Mouse (Mus musculus): ENCODE results near the gene Gm37240. TPM values are rescaled to one million over a fixed set of nuclear protein-coding genes. Genes with fewer than 3 reads are reported as not detected.

Gm37240 gene
- polyA plus RNA-seq, 1 experiment from 2014 or later = 0.82 TPM

DNA sequence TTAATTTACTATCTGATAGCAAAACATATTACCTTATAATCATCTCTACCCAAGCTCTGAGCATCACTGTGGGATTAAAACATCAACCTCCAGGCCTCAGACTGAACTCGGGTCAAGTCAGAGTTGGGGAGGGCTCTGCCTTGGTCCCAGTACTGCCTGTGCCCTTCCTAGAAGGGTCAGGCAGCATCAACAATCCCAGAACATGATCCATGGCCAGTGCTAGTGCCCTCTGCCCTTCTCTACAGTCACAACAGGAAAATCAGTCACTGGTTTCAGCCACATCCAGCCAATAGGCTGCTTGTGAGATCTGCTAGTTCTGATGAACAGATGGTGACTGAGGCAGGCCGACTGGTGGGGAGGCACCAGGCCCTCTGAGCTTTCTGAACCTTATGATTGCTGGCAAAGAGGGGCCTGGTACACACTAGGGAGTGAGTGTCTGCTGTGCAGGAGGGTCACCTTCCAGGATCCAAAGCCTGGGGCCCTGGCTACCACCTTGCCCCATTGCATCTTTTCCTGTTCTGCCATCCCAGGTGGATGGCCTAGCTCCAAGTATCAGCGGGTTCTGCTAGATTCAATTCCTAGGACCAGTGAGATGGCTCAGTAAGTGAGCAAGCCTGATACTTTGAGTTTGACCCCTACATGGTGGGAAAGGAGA, 401.7 kb downstream of the Gm37240 start:
- no peaks in the 10 kb centered on the region for H3K36me3 ChIP-seq (ENCODE audit: control insufficient read depth, insufficient read depth, low read length)
- no peaks in the 10 kb centered on the region for H3K27me3 ChIP-seq (ENCODE audit: control insufficient read depth, insufficient read depth, low read length)
- WGBS = 55% methylated on average over 3 of the region's 3 CpGs
- H3K4me2 ChIP-seq (ENCODE audit: low read depth) = no peak overlapping the region
- no peak overlapping the region for H3K27ac ChIP-seq (ENCODE audit: low read depth, low read length)
- H3K4me1 ChIP-seq (ENCODE audit: control insufficient read depth, insufficient read depth, low read length) = no peaks in the 10 kb centered on the region; the same call in 1 of the 2 replicates
- ATAC-seq (ENCODE audit: insufficient read depth, low FRiP score, low TSS enrichment) (no peak), DNase-seq (ENCODE audit: low spot score) (no peak)
- no peaks in the 10 kb centered on the region for H3K9me3 ChIP-seq (ENCODE audit: control insufficient read depth, low read length)
- H3K4me3 ChIP-seq (ENCODE audit: low read depth, low read length) = no peak overlapping the region
- no peak overlapping the region for H3K9ac ChIP-seq (ENCODE audit: low read length)

DNA sequence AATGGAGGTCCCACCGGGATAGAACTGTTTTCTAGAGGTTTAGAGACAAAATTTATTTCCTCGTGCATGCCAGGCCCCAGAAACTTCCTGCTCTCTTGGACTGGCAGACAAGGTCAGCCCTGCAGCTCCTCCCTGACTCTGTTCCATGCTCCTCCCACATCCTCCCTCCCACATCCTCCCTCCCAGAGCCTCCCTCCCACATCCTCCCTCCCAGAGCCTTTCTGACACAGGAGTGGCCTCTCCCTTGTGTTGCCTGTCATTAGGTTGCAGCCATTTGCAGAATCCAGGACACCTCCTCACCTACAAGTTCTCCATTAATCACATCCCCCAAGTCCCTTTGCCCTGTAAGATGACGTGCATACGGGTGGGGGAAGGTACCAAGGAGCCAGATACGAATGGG, 404.7 kb downstream of the Gm37240 start:
- no peaks in the 10 kb centered on the region for H3K27me3 ChIP-seq (ENCODE audit: control insufficient read depth, insufficient read depth, low read length)
- DNase-seq (ENCODE audit: low spot score) (no peak), ATAC-seq (ENCODE audit: insufficient read depth, low FRiP score, low TSS enrichment) (no peak)
- no peak overlapping the region for H3K4me2 ChIP-seq (ENCODE audit: low read depth)
- H3K4me3 ChIP-seq (ENCODE audit: low read depth, low read length) = no peak overlapping the region
- WGBS = 59% methylated on average over 5 of the region's 5 CpGs
- H3K4me1 ChIP-seq (ENCODE audit: control insufficient read depth, insufficient read depth, low read length) = no peaks in the 10 kb centered on the region; the same call in 1 of the 2 replicates
- H3K36me3 ChIP-seq (ENCODE audit: control insufficient read depth, insufficient read depth, low read length) = no peaks in the 10 kb centered on the region
- H3K27ac ChIP-seq (ENCODE audit: low read depth, low read length) = no peak overlapping the region
- H3K9ac ChIP-seq (ENCODE audit: low read length) = no peak overlapping the region
- H3K9me3 ChIP-seq (ENCODE audit: control insufficient read depth, low read length) = no peaks in the 10 kb centered on the region

GRCm38 (mm10) chr3:85480638-85481037, 406.7 kb downstream of the Gm37240 start:
- no peak overlapping the region for H3K9ac ChIP-seq (ENCODE audit: low read length)
- no peaks in the 10 kb centered on the region; the same call in 1 of the 2 replicates for H3K4me1 ChIP-seq (ENCODE audit: control insufficient read depth, insufficient read depth, low read length)
- no peak overlapping the region for H3K4me2 ChIP-seq (ENCODE audit: low read depth)
- H3K27ac ChIP-seq (ENCODE audit: low read depth, low read length) = no peak overlapping the region
- no peaks in the 10 kb centered on the region for H3K27me3 ChIP-seq (ENCODE audit: control insufficient read depth, insufficient read depth, low read length)
- no peak overlapping the region for H3K4me3 ChIP-seq (ENCODE audit: low read depth, low read length)
- H3K9me3 ChIP-seq (ENCODE audit: control insufficient read depth, low read length) = no peaks in the 10 kb centered on the region
- ATAC-seq (ENCODE audit: insufficient read depth, low FRiP score, low TSS enrichment) = no peak
- no peaks in the 10 kb centered on the region for H3K36me3 ChIP-seq (ENCODE audit: control insufficient read depth, insufficient read depth, low read length)
- 97% methylated on average over 1 of the region's 1 CpGs for WGBS
- DNase-seq (ENCODE audit: low spot score) = no peak

DNA sequence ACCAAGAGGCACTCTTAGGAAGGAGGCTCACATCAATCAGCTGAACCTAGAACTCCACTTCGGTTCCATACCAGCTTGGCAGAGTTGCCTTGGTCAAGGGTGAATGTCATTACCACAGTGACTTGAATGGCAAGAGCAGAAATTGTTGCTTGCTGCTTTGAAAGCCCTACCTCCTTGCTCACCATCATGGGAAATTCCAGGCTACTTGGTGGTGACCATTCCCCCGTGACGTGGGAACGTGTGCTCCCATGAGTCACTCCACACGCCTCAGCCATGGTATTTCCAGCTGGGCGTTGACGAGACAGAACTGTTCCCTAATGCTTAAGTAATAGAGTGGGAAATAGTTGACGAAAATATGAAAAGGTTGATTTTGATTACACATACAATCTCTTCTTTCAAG, 408.6 kb downstream of the Gm37240 start:
- Histone ChIP-seq H3K27me3 (ENCODE audit: control insufficient read depth, insufficient read depth, low read length) (no peaks in the 10 kb centered on the region), H3K4me1 (ENCODE audit: control insufficient read depth, insufficient read depth, low read length) (no peaks in the 10 kb centered on the region), H3K9me3 (ENCODE audit: control insufficient read depth, low read length) (no peaks in the 10 kb centered on the region), H3K4me3 (ENCODE audit: low read depth, low read length) (no peak overlapping the region), H3K9ac (ENCODE audit: low read length) (no peak overlapping the region), H3K27ac (ENCODE audit: low read depth, low read length) (no peak overlapping the region), H3K36me3 (ENCODE audit: control insufficient read depth, insufficient read depth, low read length) (no peaks in the 10 kb centered on the region), H3K4me2 (ENCODE audit: low read depth) (no peak overlapping the region)
- no peak for DNase-seq (ENCODE audit: low spot score)
- WGBS = 91% methylated on average over 8 of the region's 8 CpGs
- ATAC-seq (ENCODE audit: insufficient read depth, low FRiP score, low TSS enrichment) = no peak

GRCm38 (mm10) chr3:85469711-85470110, 417.6 kb downstream of the Gm37240 start:
- Histone ChIP-seq H3K36me3 (ENCODE audit: control insufficient read depth, insufficient read depth, low read length) (no peaks in the 10 kb centered on the region), H3K4me3 (ENCODE audit: low read depth, low read length) (no peak overlapping the region), H3K27ac (ENCODE audit: low read depth, low read length) (no peak overlapping the region), H3K27me3 (ENCODE audit: control insufficient read depth, insufficient read depth, low read length) (no peaks in the 10 kb centered on the region), H3K4me1 (ENCODE audit: control insufficient read depth, insufficient read depth, low read length) (no peaks in the 10 kb centered on the region), H3K9ac (ENCODE audit: low read length) (no peak overlapping the region), H3K4me2 (ENCODE audit: low read depth) (no peak overlapping the region), H3K9me3 (ENCODE audit: control insufficient read depth, low read length) (no peaks in the 10 kb centered on the region)
- ATAC-seq (ENCODE audit: insufficient read depth, low FRiP score, low TSS enrichment) = no peak
- no peak for DNase-seq (ENCODE audit: low spot score)
- WGBS = 83% methylated on average over 6 of the region's 6 CpGs

GRCm38 (mm10) chr3:85468995-85469394, 418.3 kb downstream of the Gm37240 start:
- DNase-seq (ENCODE audit: low spot score) = no peak
- ATAC-seq (ENCODE audit: insufficient read depth, low FRiP score, low TSS enrichment) = no peak

DNA sequence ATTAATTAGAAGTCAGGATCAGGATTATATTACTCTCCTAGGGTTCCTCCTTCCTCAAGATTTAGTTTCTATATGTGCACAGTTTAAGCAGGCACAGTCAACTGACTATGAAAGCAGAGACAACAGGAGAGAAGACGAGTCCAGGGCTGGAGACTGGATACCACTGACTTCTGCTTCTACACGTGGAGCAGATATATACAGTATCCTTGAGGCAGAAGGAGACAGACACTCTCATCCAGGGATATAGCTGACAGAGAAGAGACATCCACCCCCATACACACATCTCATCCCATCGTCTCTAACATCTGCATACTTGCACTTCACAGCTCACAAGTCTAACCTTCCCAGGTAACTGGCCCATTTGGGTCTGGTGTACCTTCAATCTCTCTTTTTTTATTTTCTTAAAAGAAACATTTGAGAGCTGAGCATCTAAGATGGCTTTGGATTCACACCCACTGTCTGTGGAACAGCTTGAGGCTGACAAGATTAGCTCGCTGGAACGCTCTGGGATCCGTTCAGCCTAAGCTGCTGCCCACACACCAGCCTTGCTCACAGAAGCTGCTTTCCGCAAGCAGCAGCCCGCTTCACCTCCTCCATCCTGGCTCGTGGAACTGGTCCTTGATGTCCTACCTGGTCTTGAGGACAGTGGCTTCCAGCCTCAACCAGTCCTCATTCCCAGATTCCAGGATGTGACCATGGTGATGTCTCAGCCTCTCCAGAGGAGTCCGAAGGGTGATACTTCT, 421.9 kb downstream of the Gm37240 start:
- no peak overlapping the region for H3K27ac ChIP-seq (ENCODE audit: low read depth, low read length)
- ATAC-seq (ENCODE audit: insufficient read depth, low FRiP score, low TSS enrichment) = no peak
- no peak for DNase-seq (ENCODE audit: low spot score)
- H3K9ac ChIP-seq (ENCODE audit: low read length) = no peak overlapping the region
- H3K27me3 ChIP-seq (ENCODE audit: control insufficient read depth, insufficient read depth, low read length) = no peaks in the 10 kb centered on the region
- H3K4me2 ChIP-seq (ENCODE audit: low read depth) = no peak overlapping the region
- no peak overlapping the region for H3K4me3 ChIP-seq (ENCODE audit: low read depth, low read length)
- no peaks in the 10 kb centered on the region for H3K4me1 ChIP-seq (ENCODE audit: control insufficient read depth, insufficient read depth, low read length)
- no peaks in the 10 kb centered on the region for H3K36me3 ChIP-seq (ENCODE audit: control insufficient read depth, insufficient read depth, low read length)
- no peaks in the 10 kb centered on the region for H3K9me3 ChIP-seq (ENCODE audit: control insufficient read depth, low read length)
- 88% methylated on average over 10 of the region's 10 CpGs for WGBS

More at GRCm38 (mm10) chr3:85468995-85469394, 418.3 kb downstream of the Gm37240 start:
- Histone ChIP-seq H3K27ac (ENCODE audit: low read depth, low read length) (no peak overlapping the region), H3K9me3 (ENCODE audit: control insufficient read depth, low read length) (no peaks in the 10 kb centered on the region), H3K4me1 (ENCODE audit: control insufficient read depth, insufficient read depth, low read length) (no peaks in the 10 kb centered on the region), H3K4me3 (ENCODE audit: low read depth, low read length) (no peak overlapping the region), H3K36me3 (ENCODE audit: control insufficient read depth, insufficient read depth, low read length) (no peaks in the 10 kb centered on the region), H3K4me2 (ENCODE audit: low read depth) (no peak overlapping the region), H3K9ac (ENCODE audit: low read length) (no peak overlapping the region), H3K27me3 (ENCODE audit: control insufficient read depth, insufficient read depth, low read length) (no peaks in the 10 kb centered on the region)
- 85% methylated on average over 2 of the region's 2 CpGs for WGBS

- ATAC-seq (ENCODE audit: insufficient read depth, low FRiP score, low TSS enrichment) (no peak), DNase-seq (ENCODE audit: low spot score) (no peak)
- Histone ChIP-seq H3K27me3 (ENCODE audit: control insufficient read depth, insufficient read depth, low read length) (no peaks in the 10 kb centered on the region), H3K4me2 (ENCODE audit: low read depth) (no peak overlapping the region), H3K36me3 (ENCODE audit: control insufficient read depth, insufficient read depth, low read length) (no peaks in the 10 kb centered on the region), H3K27ac (ENCODE audit: low read depth, low read length) (no peak overlapping the region), H3K4me3 (ENCODE audit: low read depth, low read length) (no peak overlapping the region), H3K9me3 (ENCODE audit: control insufficient read depth, low read length) (no peaks in the 10 kb centered on the region), H3K4me1 (ENCODE audit: control insufficient read depth, insufficient read depth, low read length) (no peaks in the 10 kb centered on the region), H3K9ac (ENCODE audit: low read length) (no peak overlapping the region)
- 92% methylated on average over 6 of the region's 6 CpGs for WGBS
Observed at GRCm38 (mm10) chr3:85460021-85460420, 427.3 kb downstream of the Gm37240 start.

GRCm38 (mm10) chr3:85456983-85457382, 430.3 kb downstream of the Gm37240 start:
- Histone ChIP-seq H3K36me3 (ENCODE audit: control insufficient read depth, insufficient read depth, low read length) (no peaks in the 10 kb centered on the region), H3K27ac (ENCODE audit: low read depth, low read length) (no peak overlapping the region), H3K9me3 (ENCODE audit: control insufficient read depth, low read length) (no peaks in the 10 kb centered on the region), H3K9ac (ENCODE audit: low read length) (no peak overlapping the region), H3K27me3 (ENCODE audit: control insufficient read depth, insufficient read depth, low read length) (no peaks in the 10 kb centered on the region), H3K4me3 (ENCODE audit: low read depth, low read length) (no peak overlapping the region), H3K4me1 (ENCODE audit: control insufficient read depth, insufficient read depth, low read length) (no peaks in the 10 kb centered on the region), H3K4me2 (ENCODE audit: low read depth) (no peak overlapping the region)
- ATAC-seq (ENCODE audit: insufficient read depth, low FRiP score, low TSS enrichment) (no peak), DNase-seq (ENCODE audit: low spot score) (no peak)
- 93% methylated on average over 2 of the region's 2 CpGs for WGBS

Measured in neural tube, embryonic 11.5 days (tissue).